Mouse (Mus musculus): ENCODE results near the gene Glyat. TPM values are rescaled to one million over a fixed set of nuclear protein-coding genes. Genes with fewer than 3 reads are reported as not detected.

The Glyat gene
- total RNA-seq, 2 experiments from 2014 or later: not detected

GRCm38 (mm10) chr19:12685231-12685630 is 52.1 kb downstream of the Glyat start:
- DNase-seq: no peak

GRCm38 (mm10) chr19:12695590-12695989 is 62.5 kb downstream of the Glyat start, which contains the start of gene Keg1:
TSS of gene Keg1 (plus strand) at chr19:12695786.
- no peak for DNase-seq

DNA sequence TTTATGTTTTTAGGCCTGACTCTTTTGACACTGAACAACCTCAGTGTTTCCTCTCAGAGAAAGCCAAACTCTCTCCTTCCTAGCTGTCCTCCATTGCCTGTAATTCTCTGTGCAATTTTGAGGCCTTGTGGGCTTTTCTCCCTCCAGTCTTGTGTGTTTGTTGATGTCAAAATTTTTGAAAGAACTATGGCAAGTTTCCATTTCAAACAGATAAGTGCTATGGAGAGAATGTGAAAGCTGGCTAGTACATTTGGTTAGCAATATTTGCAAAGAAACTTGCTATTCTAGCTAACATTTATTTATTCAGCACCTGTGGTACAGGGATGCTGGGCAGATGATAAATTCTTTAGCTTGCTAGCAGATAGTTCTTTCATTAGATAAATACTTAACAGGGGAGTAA is 63.1 kb downstream of the Glyat start:
- DNase-seq: no peak

Other genes with a start within 250 kb of the Glyat start
- gene Olfr1440, start 246.0 kb upstream of the Glyat start, total RNA-seq (2021): not detected
- gene Olfr1441, start 215.9 kb upstream of the Glyat start, total RNA-seq (2021): not detected
- not detected for gene Pfpl, start 205.4 kb upstream of the Glyat start, total RNA-seq (2021)
- gene Mpeg1, start 172.5 kb upstream of the Glyat start, total RNA-seq (2021): 1 to 10 TPM; 4.5 to 5.7 TPM
- 1 to 10 TPM; 7.7 to 8.9 TPM for gene Dtx4, start 131.9 kb upstream of the Glyat start, total RNA-seq (2021)
- 10 to 100 TPM; 23.1 to 23.8 TPM for gene Fam111a, start 87.6 kb upstream of the Glyat start, total RNA-seq (2021)
- gene Gm4952, start 33.3 kb upstream of the Glyat start, total RNA-seq (2021): not detected
- gene Olfr1442, start 37.1 kb downstream of the Glyat start, total RNA-seq (2021): not detected
- not detected for gene Olfr1443, start 44.8 kb downstream of the Glyat start, total RNA-seq (2021)
- gene Keg1, start 62.5 kb downstream of the Glyat start, total RNA-seq (2021): not detected
- 1 to 10 TPM; 3.1 to 3.5 TPM for gene Cntf, start 132.3 kb downstream of the Glyat start, total RNA-seq (2021)
- 10 to 100 TPM; 81.2 to 83.3 TPM for gene Zfp91, start 162.8 kb downstream of the Glyat start, total RNA-seq (2021)
- under 1 TPM; 0.67 to 0.90 TPM for gene Lpxn, start 162.9 kb downstream of the Glyat start, total RNA-seq (2021)
- not detected for gene Gm5244, start 213.4 kb downstream of the Glyat start, total RNA-seq (2021)
- not detected for gene Olfr1444, start 224.0 kb downstream of the Glyat start, total RNA-seq (2021)